Comparison of ENCODE assay signal across 8 mouse cellular contexts in the genomic region with DNA sequence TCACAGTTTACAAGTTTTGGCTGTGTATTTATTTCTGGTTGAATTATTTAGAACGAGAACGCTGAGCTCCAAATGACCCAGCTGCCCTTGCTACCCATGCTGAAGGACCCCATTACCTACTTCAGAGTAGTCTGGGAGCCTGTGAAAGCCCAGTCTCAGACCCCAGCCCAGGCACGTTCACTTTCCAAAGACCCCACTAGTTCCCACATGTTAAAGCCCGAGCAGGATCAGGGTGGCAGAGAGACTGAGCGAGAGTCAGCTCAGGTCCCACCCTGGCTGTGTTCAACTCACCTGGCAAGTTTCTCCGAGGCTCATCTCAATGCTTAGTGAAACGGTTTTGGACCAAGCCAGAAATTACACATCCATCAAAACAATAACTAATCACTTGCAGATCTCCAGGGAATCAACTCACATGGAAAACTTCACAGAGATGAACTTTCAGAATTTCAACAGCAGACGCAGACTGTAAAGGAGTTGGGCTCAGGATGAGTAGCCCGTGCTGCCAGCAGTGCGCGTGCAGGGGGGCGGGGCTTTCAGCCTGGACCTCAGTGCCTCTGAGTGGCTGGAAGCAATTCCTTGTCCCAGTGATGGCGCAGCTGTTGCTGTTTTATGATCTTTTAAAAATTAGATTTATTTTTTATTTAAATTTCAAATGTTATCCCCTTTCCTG. TPM values are rescaled to one million over a fixed set of nuclear protein-coding genes. Genes with fewer than 3 reads are reported as not detected.
DNase-seq lines count a peak whose midpoint lies in the region; ATAC-seq and TF ChIP-seq lines count a peak whose summit lies in the region.

No protein-coding gene starts in this region.

- DNase-seq in cerebellum, adult 11-12 months, result peak; percentile 29
- DNase-seq in cerebellum, adult 11 months, result no peak
- DNase-seq in cerebellum, adult 9-10 months, result peak; percentile 28
- peak; percentile 16 for DNase-seq in forelimb bud, embryonic 11.5 days (ENCODE audit: low read depth, low spot score)
- peak; percentile 89 for DNase-seq in midbrain, embryonic 11.5 days (ENCODE audit: low spot score, missing footprints)
- peak; percentile 35 for DNase-seq in thymus, adult 2 months

- WGBS in hindbrain, embryonic 12.5 days, result 1% methylated on average over 13 of the region's 13 CpGs
- 1% methylated on average over 13 of the region's 13 CpGs for WGBS in limb, embryonic 13.5 days
- 4% methylated on average over 13 of the region's 13 CpGs for WGBS in midbrain, embryonic 11.5 days
- 15% methylated on average over 13 of the region's 13 CpGs for WGBS in thymus, adult 2 months

- no peak for ATAC-seq in hindbrain, embryonic 12.5 days (ENCODE audit: low FRiP score)
- ATAC-seq in limb, embryonic 13.5 days (ENCODE audit: low FRiP score, low read depth), result peak; percentile 74; the same call in 1 of the 2 replicates
- no peak for ATAC-seq in midbrain, embryonic 11.5 days (ENCODE audit: low FRiP score)

- H3K36me3 ChIP-seq in hindbrain, embryonic 12.5 days, result no peaks in the 10 kb centered on the region
- no peaks in the 10 kb centered on the region for H3K36me3 ChIP-seq in limb, embryonic 13.5 days
- no peaks in the 10 kb centered on the region for H3K36me3 ChIP-seq in midbrain, embryonic 11.5 days (ENCODE audit: control insufficient read depth, insufficient read depth, low read length)
- peaks cover 20% of the 10 kb centered on the region for H3K36me3 ChIP-seq in thymus, adult 2 months (ENCODE audit: control insufficient read depth, insufficient read depth, low read length)

- H3K9ac ChIP-seq in hindbrain, embryonic 12.5 days, result no peak overlapping the region
- peak overlapping the region; percentile 66 for H3K9ac ChIP-seq in limb, embryonic 13.5 days
- H3K9ac ChIP-seq in midbrain, embryonic 11.5 days (ENCODE audit: low read length), result peak overlapping the region; percentile 50

- TF ChIP-seq CTCF in thymus, adult 2 months (IDR thresholded peaks at IDR 0.05; ENCODE audit: borderline replicate concordance, control insufficient read depth, extremely low read depth, insufficient read depth, low read length, poor library complexity), result no peak

- H3K4me2 ChIP-seq in hindbrain, embryonic 12.5 days (replicated peaks), result peak overlapping the region; percentile 72
- peak overlapping the region; percentile 80 for H3K4me2 ChIP-seq in limb, embryonic 13.5 days (replicated peaks)
- peak overlapping the region; percentile 69 for H3K4me2 ChIP-seq in midbrain, embryonic 11.5 days

- H3K27me3 ChIP-seq in hindbrain, embryonic 12.5 days, result no peaks in the 10 kb centered on the region
- no peaks in the 10 kb centered on the region for H3K27me3 ChIP-seq in limb, embryonic 13.5 days
- no peaks in the 10 kb centered on the region for H3K27me3 ChIP-seq in midbrain, embryonic 11.5 days (ENCODE audit: control insufficient read depth, insufficient read depth, low read length)
- H3K27me3 ChIP-seq in thymus, adult 2 months (ENCODE audit: control insufficient read depth, insufficient read depth, low read length), result no peaks in the 10 kb centered on the region

- no peak overlapping the region for H3K27ac ChIP-seq in hindbrain, embryonic 12.5 days
- H3K27ac ChIP-seq in limb, embryonic 13.5 days, result peak overlapping the region; percentile 67; the same call in 1 of the 2 replicates
- H3K27ac ChIP-seq in midbrain, embryonic 11.5 days (ENCODE audit: low read depth, low read length), result no peak overlapping the region
- peak overlapping the region; percentile 35 for H3K27ac ChIP-seq in thymus, adult 2 months (ENCODE audit: control insufficient read depth, insufficient read depth, low read length)

- H3K9me3 ChIP-seq in hindbrain, embryonic 12.5 days (replicated peaks), result no peaks in the 10 kb centered on the region
- H3K9me3 ChIP-seq in limb, embryonic 13.5 days, result no peaks in the 10 kb centered on the region
- H3K9me3 ChIP-seq in midbrain, embryonic 11.5 days (ENCODE audit: control insufficient read depth, low read length), result no peaks in the 10 kb centered on the region

- no peak for TF ChIP-seq POLR2A in thymus, adult 2 months (IDR thresholded peaks at IDR 0.05; ENCODE audit: control insufficient read depth, extremely low read depth, insufficient read depth, low read length, poor library complexity)

- peak overlapping the region; percentile 45 for H3K4me3 ChIP-seq in hindbrain, embryonic 12.5 days
- H3K4me3 ChIP-seq in limb, embryonic 13.5 days, result peak overlapping the region; percentile 49
- peak overlapping the region; percentile 38 for H3K4me3 ChIP-seq in midbrain, embryonic 11.5 days (ENCODE audit: low read depth, low read length)
- peak overlapping the region; percentile 78 for H3K4me3 ChIP-seq in thymus, adult 2 months (ENCODE audit: control insufficient read depth, insufficient read depth, low read length)

- H3K4me1 ChIP-seq in hindbrain, embryonic 12.5 days, result peaks cover 10% of the 10 kb centered on the region; the same call in 1 of the 2 replicates
- H3K4me1 ChIP-seq in limb, embryonic 13.5 days, result peaks cover 16% of the 10 kb centered on the region
- H3K4me1 ChIP-seq in midbrain, embryonic 11.5 days (ENCODE audit: control insufficient read depth, insufficient read depth, low read length), result peaks cover 2% of the 10 kb centered on the region; the same call in 1 of the 2 replicates
- peaks cover 10% of the 10 kb centered on the region for H3K4me1 ChIP-seq in thymus, adult 2 months (replicated peaks; ENCODE audit: control insufficient read depth, insufficient read depth, low read length)

RNA-seq across cellular contexts. Expression of gene Akr1b10, which starts 0.8 kb away (rescaled TPM):
- 13.1 and 14.4 TPM in 2 replicates for polyA plus RNA-seq in hindbrain, embryonic 12.5 days (2016; fragmentation: Nextera tagmentation; extraction: Ambion mirVana)
- 11.2 and 12.1 TPM in 2 replicates for polyA plus RNA-seq in limb, embryonic 13.5 days (2015; fragmentation: Nextera tagmentation; extraction: Ambion mirVana)
- polyA plus RNA-seq in midbrain, embryonic 11.5 days (2014; fragmentation: Nextera tagmentation; extraction: Ambion mirVana), result 11.7 and 14.2 TPM in 2 replicates
- 28.8 and 31.0 TPM in 2 replicates for polyA plus RNA-seq in thymus, adult 2 months (2012; rRNA removed)

RNA-seq across cellular contexts. Expression of gene Akr1b7, which starts 27.3 kb away (rescaled TPM):
- polyA plus RNA-seq in hindbrain, embryonic 12.5 days (2016; fragmentation: Nextera tagmentation; extraction: Ambion mirVana), result 0.17 TPM in 1 of 2 replicates, not detected in the other
- 0.14 TPM in 1 of 2 replicates, not detected in the other for polyA plus RNA-seq in limb, embryonic 13.5 days (2015; fragmentation: Nextera tagmentation; extraction: Ambion mirVana)
- not detected in 2 replicates for polyA plus RNA-seq in midbrain, embryonic 11.5 days (2014; fragmentation: Nextera tagmentation; extraction: Ambion mirVana)
- polyA plus RNA-seq in thymus, adult 2 months (2012; rRNA removed), result 0.24 and 0.26 TPM in 2 replicates

RNA-seq across cellular contexts. Expression of gene Akr1b8, which starts 30.9 kb away (rescaled TPM):
- 18.4 and 19.9 TPM in 2 replicates for polyA plus RNA-seq in hindbrain, embryonic 12.5 days (2016; fragmentation: Nextera tagmentation; extraction: Ambion mirVana)
- 9.0 and 10.0 TPM in 2 replicates for polyA plus RNA-seq in limb, embryonic 13.5 days (2015; fragmentation: Nextera tagmentation; extraction: Ambion mirVana)
- 23.0 and 25.5 TPM in 2 replicates for polyA plus RNA-seq in midbrain, embryonic 11.5 days (2014; fragmentation: Nextera tagmentation; extraction: Ambion mirVana)
- 1.2 and 1.4 TPM in 2 replicates for polyA plus RNA-seq in thymus, adult 2 months (2012; rRNA removed)

Comparison
In these comparisons a context has a peak if more than half of its experiments do, and no peak if none do; other contexts are left out.
1. H3K27ac ChIP-seq: peak in limb, embryonic 13.5 days (single experiment) and thymus, adult 2 months (single experiment); none in hindbrain, embryonic 12.5 days (single experiment) and midbrain, embryonic 11.5 days (single experiment).
2. Peak in every context shown above with its lines, with median percentiles within 50 percentile points of each other: H3K4me2 ChIP-seq and H3K4me3 ChIP-seq.